Mouse (Mus musculus) neural tube, embryonic 11.5 days (tissue): Measurements from ENCODE around the gene Nprl3. TPM values are rescaled to one million over a fixed set of nuclear protein-coding genes. Genes with fewer than 3 reads are reported as not detected.
"Not testable (repeated sequence)": the region's sequence is repeated elsewhere in the genome, so short reads cannot be mapped to it uniquely, and the experiment has no call there.

Experiments used
- ATAC-seq: fragments of 200-750 bp; cut with Nextera tagmentation; 2 replicates; pipeline ENCODE4 v1.8.0; 2017; ENCODE audit warnings: moderate number of reproducible peaks, mild to moderate bottlenecking, moderate TSS enrichment, moderate library complexity; ENCODE audit not compliant: insufficient read depth, low FRiP score, low TSS enrichment
- DNase-seq: peaks from one replicate; pipeline ENCODE4 v3.0.0-alpha.2; 2015; ENCODE audit warnings: low spot score
- H3K27ac ChIP-seq: fragments of 300-500 bp; sonication (generic); 2 replicates; pipeline ENCODE4 v1.5.1; 2014; ENCODE audit warnings: low read depth, mild to moderate bottlenecking, low read length
- H3K27me3 ChIP-seq: fragments of 300-500 bp; sonication (generic); 2 replicates; pipeline ENCODE4 v1.6.1; 2014; ENCODE audit warnings: mild to moderate bottlenecking, low read length, mixed read lengths; ENCODE audit not compliant: control insufficient read depth, insufficient read depth
- H3K36me3 ChIP-seq: fragments of 300-500 bp; sonication (generic); 2 replicates; pipeline ENCODE4 v1.6.1; 2014; ENCODE audit warnings: mild to moderate bottlenecking, low read length, moderate library complexity, mixed read lengths; ENCODE audit not compliant: control insufficient read depth, insufficient read depth
- H3K4me1 ChIP-seq: fragments of 300-500 bp; sonication (generic); 2 replicates; pipeline ENCODE4 v1.6.1; 2014; ENCODE audit warnings: low read length, mixed read lengths; ENCODE audit not compliant: control insufficient read depth, insufficient read depth
- H3K4me2 ChIP-seq: fragments of 300-500 bp; sonication (generic); 2 replicates; pipeline ENCODE4 v1.6.1; 2014; ENCODE audit warnings: low read depth, mild to moderate bottlenecking, moderate library complexity
- H3K4me3 ChIP-seq: fragments of 300-500 bp; sonication (generic); 2 replicates; pipeline ENCODE4 v1.5.1; 2014; ENCODE audit warnings: low read depth, low read length
- H3K9ac ChIP-seq: fragments of 300-500 bp; sonication (generic); 2 replicates; pipeline ENCODE4 v1.6.1; 2014; ENCODE audit warnings: mild to moderate bottlenecking, low read length
- H3K9me3 ChIP-seq: fragments of 300-500 bp; sonication (generic); 2 replicates; pipeline ENCODE4 v1.6.1; 2016; ENCODE audit warnings: low read length; ENCODE audit not compliant: control insufficient read depth
- WGBS: fragments of 180-500 bp; shearing (Covaris S2); extraction: QIAGEN DNeasy Blood & Tissue Kit; methylation state at CpG from one replicate; pipeline ENCODE4 v1.1.7; 2014; 5-methylcytosine and 5-hydroxymethylcytosine counted together
- polyA plus RNA-seq: library from polyadenylated mRNA; unstranded; fragments of >200 nt; fragmentation: Nextera tagmentation; extraction: Ambion mirVana; gene quantifications from 2 replicates; pipeline ENCODE4 v1.2.1, GENCODE M21; 2014

Nprl3 gene
- polyA plus RNA-seq, 1 experiment from 2014 or later: 33.0 TPM

- H3K9me3 ChIP-seq: no peaks in the 10 kb centered on the region
- H3K27me3 ChIP-seq: no peaks in the 10 kb centered on the region
- no peak for ATAC-seq
- no peak overlapping the region for H3K4me2 ChIP-seq
- no peak overlapping the region for H3K4me3 ChIP-seq
- no peaks in the 10 kb centered on the region for H3K36me3 ChIP-seq
- 70% methylated on average over 9 of the region's 9 CpGs for WGBS
- DNase-seq: no peak
- H3K27ac ChIP-seq: no peak overlapping the region
- no peak overlapping the region for H3K9ac ChIP-seq
- H3K4me1 ChIP-seq: no peaks in the 10 kb centered on the region
Measured at GRCm38 (mm10) chr11:32287493-32287825, 20.0 kb upstream of the Nprl3 start.

DNA sequence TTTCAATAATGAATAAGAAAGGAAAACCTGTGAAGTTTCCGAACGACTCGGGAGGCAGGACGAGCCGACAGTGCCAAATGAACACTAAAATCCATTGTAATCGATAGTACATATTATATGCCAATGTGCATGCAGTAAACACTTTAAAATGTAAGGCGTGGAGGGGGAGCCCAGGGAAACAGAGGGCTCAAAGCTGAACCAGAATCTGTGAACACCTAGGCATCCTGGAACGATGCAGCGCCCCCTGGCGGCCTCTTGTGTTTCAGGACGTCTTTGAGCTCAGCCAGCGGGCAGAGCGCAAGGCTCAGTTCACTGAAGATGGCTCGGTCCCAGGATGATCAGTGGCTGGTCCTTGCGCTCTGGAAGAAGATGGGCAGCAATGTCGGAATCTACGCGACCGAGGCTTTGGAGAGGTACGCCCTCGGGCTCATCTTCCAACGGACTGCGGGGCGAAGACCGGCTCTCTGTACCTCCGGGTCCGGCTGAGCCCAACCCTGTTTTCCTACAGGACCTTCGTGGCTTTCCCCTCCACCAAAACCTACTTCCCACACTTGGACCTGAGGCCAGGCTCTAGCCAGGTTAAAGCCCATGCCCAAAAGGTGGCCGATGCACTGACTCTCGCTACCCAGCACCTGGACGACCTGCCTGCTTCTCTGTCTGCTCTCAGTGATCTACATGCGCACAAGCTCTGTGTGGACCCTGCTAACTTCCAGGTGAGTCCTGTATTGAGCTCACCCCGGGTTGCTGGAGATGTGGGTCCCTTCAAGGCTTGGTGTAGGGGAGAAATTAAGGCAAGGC, 19.4 kb upstream of the Nprl3 start, which contains the start of gene Hbq1b:
Gene Hbq1b, plus strand, starts transcription at position 271 of the 798 bp plus-strand sequence.
- not testable (repeated sequence) for H3K9ac ChIP-seq, H3K27me3 ChIP-seq, H3K9me3 ChIP-seq, H3K4me1 ChIP-seq, H3K4me3 ChIP-seq, H3K27ac ChIP-seq, H3K36me3 ChIP-seq
- H3K4me2 ChIP-seq: peak within 1 kb of the TSS; percentile 25
- WGBS: 20% methylated on average over 30 of the region's 33 CpGs
- DNase-seq (peak; percentile 72), ATAC-seq (peak; percentile 48; the same call in 1 of the 2 replicates)

DNA sequence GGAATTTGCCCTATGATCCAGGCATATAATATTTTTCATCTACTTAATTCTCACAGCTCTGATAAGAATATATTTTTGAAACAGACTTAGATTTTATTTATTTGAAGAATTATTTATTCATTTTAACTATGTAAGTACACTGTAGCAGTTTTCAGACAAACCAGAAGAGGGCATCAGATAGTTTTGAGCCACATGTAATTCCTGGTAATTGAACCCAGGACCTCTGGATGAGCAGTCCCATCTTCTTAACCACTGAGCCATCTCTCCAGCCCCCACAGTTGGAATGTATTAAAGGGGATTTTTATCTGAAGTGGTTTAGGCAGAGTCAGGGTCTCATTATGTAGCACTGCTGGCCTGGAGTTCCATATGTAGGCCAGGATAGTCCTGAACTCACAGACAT, 18.4 kb upstream of the Nprl3 start:
- H3K27ac ChIP-seq, H3K36me3 ChIP-seq, H3K9ac ChIP-seq, ATAC-seq, H3K9me3 ChIP-seq, DNase-seq, H3K27me3 ChIP-seq, H3K4me1 ChIP-seq, H3K4me3 ChIP-seq, H3K4me2 ChIP-seq: not testable (repeated sequence)

- H3K36me3 ChIP-seq: no peaks in the 10 kb centered on the region
- H3K4me2 ChIP-seq: no peak overlapping the region
- no peak overlapping the region for H3K27ac ChIP-seq
- H3K9me3 ChIP-seq: no peaks in the 10 kb centered on the region
- H3K4me3 ChIP-seq: no peak overlapping the region
- no peaks in the 10 kb centered on the region for H3K4me1 ChIP-seq
- DNase-seq: no peak
- ATAC-seq: no peak
- H3K27me3 ChIP-seq: no peaks in the 10 kb centered on the region
- WGBS: 83% methylated on average over 7 of the region's 7 CpGs
- no peak overlapping the region for H3K9ac ChIP-seq
Measured at GRCm38 (mm10) chr11:32285031-32285775, 17.7 kb upstream of the Nprl3 start.

DNA sequence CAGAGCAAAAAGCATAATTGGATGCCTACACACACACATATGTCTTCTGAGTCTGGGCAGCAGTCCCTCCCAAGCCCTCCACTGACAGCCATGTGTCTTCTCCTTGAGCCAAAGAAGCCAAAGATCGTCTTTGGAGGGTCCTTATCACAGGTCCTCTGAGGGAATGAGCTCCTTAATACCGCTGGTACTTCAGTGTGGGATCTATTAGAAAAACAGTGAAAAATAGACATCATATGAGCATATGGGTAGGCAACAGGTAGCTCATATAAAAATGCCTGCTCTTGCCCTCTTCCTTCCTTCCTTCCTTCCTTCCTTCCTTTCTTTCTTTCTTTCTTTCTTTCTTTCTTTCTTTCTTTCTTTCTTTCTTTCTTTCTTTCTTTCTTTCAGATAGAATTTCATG, 17.1 kb upstream of the Nprl3 start:
- H3K4me3 ChIP-seq: not testable (repeated sequence)

DNA sequence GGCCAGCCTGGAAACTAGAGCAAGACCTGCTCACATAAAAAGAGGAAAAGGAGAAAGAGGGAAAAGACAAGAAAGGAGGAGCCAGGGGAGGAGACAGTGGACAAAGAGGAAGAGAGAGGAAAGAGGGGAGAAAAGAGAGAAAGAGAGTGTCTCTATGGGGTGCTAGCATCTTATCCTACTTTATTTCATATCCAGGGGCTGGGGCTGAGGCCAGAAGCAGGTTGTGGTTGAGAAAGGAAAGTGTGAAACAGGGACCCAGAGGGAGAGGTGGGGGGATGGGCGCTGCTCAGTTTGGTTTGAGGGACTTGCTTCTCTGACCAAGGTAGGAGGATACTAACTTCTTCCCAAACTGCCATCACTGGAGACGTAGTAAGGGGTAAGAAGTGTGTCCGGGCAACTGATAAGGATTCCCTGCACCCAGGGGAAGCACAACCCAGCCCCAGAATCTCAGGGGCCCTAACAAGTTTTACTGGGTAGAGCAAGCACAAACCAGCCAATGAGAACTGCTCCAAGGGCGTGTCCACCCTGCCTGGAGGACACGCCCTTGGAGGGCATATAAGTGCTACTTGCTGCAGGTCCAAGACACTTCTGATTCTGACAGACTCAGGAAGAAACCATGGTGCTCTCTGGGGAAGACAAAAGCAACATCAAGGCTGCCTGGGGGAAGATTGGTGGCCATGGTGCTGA, 15.7 kb upstream of the Nprl3 start, which contains the start of gene Hba-a1:
Gene Hba-a1, plus strand, starts transcription at position 421 of the 687 bp plus-strand sequence.
- WGBS: 50% methylated on average over 1 of the region's 5 CpGs

More for the DNA sequence above, 17.1 kb upstream of the Nprl3 start:
- not testable (repeated sequence) for H3K27ac ChIP-seq, H3K4me2 ChIP-seq, H3K9ac ChIP-seq, H3K9me3 ChIP-seq, ATAC-seq, DNase-seq, H3K27me3 ChIP-seq, H3K36me3 ChIP-seq, H3K4me1 ChIP-seq
- 53% methylated on average over 2 of the region's 2 CpGs for WGBS

DNA sequence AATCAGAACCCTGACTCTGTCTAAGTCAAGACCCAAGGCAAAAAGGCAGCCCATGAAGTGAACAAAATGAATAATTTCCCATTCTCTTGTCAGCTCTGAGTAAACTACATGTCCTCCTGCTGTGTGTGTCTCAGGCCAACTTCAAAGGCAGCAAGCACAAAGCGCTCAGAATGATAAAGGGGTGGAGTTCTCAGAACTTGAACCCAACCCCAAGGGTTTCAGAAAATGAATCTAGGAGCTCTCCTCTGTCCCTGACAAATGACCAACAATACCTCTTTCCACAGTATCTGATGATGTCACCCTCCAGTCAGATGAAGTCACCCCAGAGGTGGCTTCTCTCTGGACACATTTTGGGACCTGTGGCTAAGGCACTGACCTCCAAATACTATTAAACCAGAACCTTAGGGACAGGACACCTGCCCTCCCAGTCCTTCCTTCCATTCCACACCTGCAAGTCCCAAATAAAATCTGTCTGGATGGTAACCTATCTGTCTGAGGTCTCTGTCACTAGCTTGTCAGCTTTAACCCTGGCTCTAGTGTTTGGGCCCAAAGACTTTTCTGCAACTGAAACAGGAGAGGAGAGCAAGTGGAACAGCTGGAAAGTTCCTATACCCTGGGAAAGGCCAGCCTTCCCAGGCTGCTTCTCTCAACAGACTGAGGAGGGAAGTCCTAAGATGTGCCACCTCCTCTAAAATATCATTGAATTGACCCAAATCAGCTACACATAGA, 14.1 kb upstream of the Nprl3 start:
- Histone ChIP-seq H3K9ac (no peak overlapping the region), H3K36me3 (no peaks in the 10 kb centered on the region), H3K4me1 (no peaks in the 10 kb centered on the region), H3K9me3 (no peaks in the 10 kb centered on the region), H3K27ac (no peak overlapping the region), H3K4me2 (no peak overlapping the region), H3K27me3 (peaks cover 2% of the 10 kb centered on the region; the same call in 1 of the 2 replicates), H3K4me3 (no peak overlapping the region)
- 75% methylated on average over 1 of the region's 1 CpGs for WGBS
- ATAC-seq (no peak), DNase-seq (no peak)

More for the DNA sequence above, 15.7 kb upstream of the Nprl3 start, which contains the start of gene Hba-a1:
- H3K4me3 ChIP-seq, ATAC-seq, DNase-seq, H3K27me3 ChIP-seq, H3K36me3 ChIP-seq, H3K4me2 ChIP-seq, H3K27ac ChIP-seq, H3K4me1 ChIP-seq, H3K9me3 ChIP-seq, H3K9ac ChIP-seq: not testable (repeated sequence)

DNA sequence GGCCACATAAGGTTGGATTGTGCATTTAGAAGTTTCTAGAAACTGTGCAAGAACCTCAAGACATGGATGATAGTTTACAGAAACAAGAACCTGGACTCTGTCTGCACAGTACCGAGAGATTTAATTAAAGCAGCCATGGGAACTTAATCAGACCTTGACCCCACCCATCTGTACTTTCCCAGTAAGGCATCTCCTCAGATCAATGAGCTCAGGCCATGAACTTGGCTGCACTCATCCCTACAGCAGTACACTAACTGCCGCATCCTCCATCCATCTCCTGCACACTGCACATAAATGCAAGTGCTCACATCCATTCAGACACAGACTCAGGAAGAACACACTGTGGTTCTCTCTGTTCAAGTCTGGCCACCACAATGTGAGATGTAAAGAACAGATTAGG, 13.1 kb upstream of the Nprl3 start:
- no peak overlapping the region for H3K4me3 ChIP-seq
- H3K36me3 ChIP-seq: no peaks in the 10 kb centered on the region
- H3K9ac ChIP-seq: no peak overlapping the region
- H3K4me1 ChIP-seq: no peaks in the 10 kb centered on the region
- DNase-seq (no peak), ATAC-seq (no peak)
- 85% methylated on average over 2 of the region's 2 CpGs for WGBS
- H3K27ac ChIP-seq: no peak overlapping the region
- peaks cover 2% of the 10 kb centered on the region; the same call in 1 of the 2 replicates for H3K27me3 ChIP-seq
- no peaks in the 10 kb centered on the region for H3K9me3 ChIP-seq
- H3K4me2 ChIP-seq: no peak overlapping the region
